Mouse (Mus musculus) forebrain, embryonic 15.5 days (tissue): ENCODE measurements around the gene Ptpn5. TPM values are rescaled to one million over a fixed set of nuclear protein-coding genes. Genes with fewer than 3 reads are reported as not detected.

Experiments used
- microRNA-seq: library from miRNA; unstranded; fragments of <30 nt; microRNA quantifications from one replicate; pipeline ENCODE4, GENCODE M21; 2016
- polyA plus RNA-seq: library from polyadenylated mRNA; unstranded; fragments of >200 nt; fragmentation: Nextera tagmentation; extraction: Ambion mirVana; gene quantifications from 2 replicates; pipeline ENCODE4 v1.2.1, GENCODE M21; 2015

Ptpn5 gene
- polyA plus RNA-seq, 1 experiment from 2014 or later, result 72.1 TPM

Small RNAs within 50 kb of the gene (microRNA-seq; reads per million reads assigned to microRNA genes)
- not detected for gene Mir7056

Other genes with a start within 250 kb of the Ptpn5 start
- 399 and 413 TPM in 2 replicates for gene Tsg101, start 213.7 kb downstream of the Ptpn5 start, polyA plus RNA-seq
- 8.1 and 8.9 TPM in 2 replicates for gene Uevld, start 175.2 kb downstream of the Ptpn5 start, polyA plus RNA-seq
- not detected in 2 replicates for gene Gm9999, start 150.1 kb downstream of the Ptpn5 start, polyA plus RNA-seq
- 11.5 and 12.2 TPM in 2 replicates for gene Spty2d1, start 125.3 kb downstream of the Ptpn5 start, polyA plus RNA-seq
- 25.4 and 25.7 TPM in 2 replicates for gene Tmem86a, start 83.1 kb downstream of the Ptpn5 start, polyA plus RNA-seq
- gene Mrgpra6, start 71.2 kb upstream of the Ptpn5 start, polyA plus RNA-seq, result not detected in 2 replicates
- not detected in 2 replicates for gene Mrgpra9, start 119.2 kb upstream of the Ptpn5 start, polyA plus RNA-seq
- gene Mrgpra1, start 220.6 kb upstream of the Ptpn5 start, polyA plus RNA-seq, result not detected in 2 replicates